Mouse (Mus musculus): ENCODE data around the gene Luc7l.
"Not testable (repeated sequence)": the region's sequence is repeated elsewhere in the genome, so short reads cannot be mapped to it uniquely, and the experiment has no call there.

DNA sequence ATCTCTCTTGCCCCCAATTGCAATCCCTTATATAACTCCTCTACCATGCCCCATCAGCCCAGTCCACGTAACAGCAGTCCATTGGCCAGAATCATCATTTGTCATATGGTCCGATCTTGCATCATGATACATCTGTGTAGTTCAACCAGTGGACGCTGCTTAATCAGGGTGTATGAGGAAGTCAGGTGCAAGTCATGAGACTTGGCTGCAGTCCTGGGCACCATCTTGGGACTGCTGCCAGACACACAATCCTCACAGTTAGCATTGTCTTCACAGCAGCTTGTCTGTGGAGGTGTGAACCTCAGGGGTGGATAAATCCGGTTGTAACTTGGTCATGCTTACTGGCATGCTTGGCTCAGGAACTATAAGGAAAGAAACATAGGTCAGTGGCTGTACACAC lies 45.6 kb downstream of the Luc7l start:
- not testable (repeated sequence) for TF ChIP-seq CTCF (IDR thresholded peaks at IDR 0.05; ENCODE audit: control insufficient read depth, insufficient read depth, low read length); POLR2A (IDR thresholded peaks at IDR 0.05; ENCODE audit: borderline replicate concordance, control insufficient read depth, low read depth, low read length)

Data from bone marrow, adult 2 months (tissue).